Mouse (Mus musculus): ENCODE measurements around the gene Ap1m1.

The Ap1m1 gene

DNA sequence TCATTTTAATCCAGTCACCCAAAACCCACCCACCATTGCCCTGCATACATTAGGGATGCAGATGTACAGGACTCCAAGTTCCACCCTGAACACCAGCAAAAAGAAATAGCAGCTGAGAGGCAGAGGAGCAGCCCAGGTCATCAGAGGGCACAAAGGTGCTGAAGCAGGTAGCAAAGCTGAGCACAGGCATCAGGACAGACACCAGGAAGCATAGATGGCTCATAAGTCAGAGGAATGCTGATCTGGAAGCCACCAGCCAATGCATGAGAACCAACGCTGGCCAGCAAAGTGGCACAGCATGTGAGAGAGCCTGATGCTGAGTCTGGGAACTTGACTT, 18.1 kb downstream of the Ap1m1 start:
- no peak for DNase-seq (ENCODE audit: low read depth in 2 of 2, low spot score in 2 of 2)

DNA sequence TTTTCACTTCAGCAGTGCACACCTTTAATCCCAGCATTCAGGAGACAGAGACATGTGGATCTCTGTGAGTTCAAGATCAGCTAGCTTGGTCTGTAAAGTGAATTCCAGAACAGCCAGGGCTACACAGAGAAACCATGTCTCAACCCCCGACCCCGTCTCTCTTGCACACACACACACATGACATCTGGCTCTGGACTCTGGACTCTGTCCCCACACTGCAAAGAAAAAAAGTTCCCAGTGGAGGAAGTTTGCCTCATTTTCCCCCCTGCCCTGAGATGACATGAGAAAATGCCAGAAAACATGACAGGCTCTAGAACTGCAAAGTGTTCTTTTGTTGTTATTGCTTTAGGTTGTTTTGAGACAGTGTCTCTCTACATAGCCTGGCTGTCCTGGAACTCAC, 20.0 kb downstream of the Ap1m1 start:
- no peak for DNase-seq (ENCODE audit: low read depth in 2 of 2, low spot score in 2 of 2)

DNA sequence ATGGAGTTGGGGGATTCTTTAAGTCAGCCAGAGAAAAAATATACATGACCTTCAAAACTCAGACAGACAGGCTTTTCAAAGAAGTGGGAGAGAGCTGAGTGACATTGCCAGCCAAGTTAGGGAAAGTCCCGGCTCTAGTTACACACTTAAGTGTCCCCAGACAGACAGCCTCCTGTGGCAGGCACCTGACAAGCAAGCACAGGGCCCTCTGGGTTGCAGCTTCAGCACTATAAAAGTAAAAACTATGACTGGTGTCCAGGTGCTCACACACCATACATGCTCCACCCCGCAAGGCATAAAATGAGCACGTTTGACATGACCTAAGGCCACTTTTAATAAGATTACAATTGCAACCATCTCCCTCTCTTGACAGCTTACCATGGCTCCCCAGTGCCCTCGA, 20.8 kb downstream of the Ap1m1 start:
- DNase-seq (ENCODE audit: low read depth in 2 of 2, low spot score in 2 of 2): no peak

- DNase-seq (ENCODE audit: low read depth in 2 of 2, low spot score in 2 of 2): peak; percentile 69 to 87
These were observed 21.2 kb downstream of the Ap1m1 start for GRCm38 (mm10) chr8:72261019-72261418.

GRCm38 (mm10) chr8:72261431-72261830, 21.6 kb downstream of the Ap1m1 start:
- no peak for DNase-seq (ENCODE audit: low read depth in 2 of 2, low spot score in 2 of 2)

DNA sequence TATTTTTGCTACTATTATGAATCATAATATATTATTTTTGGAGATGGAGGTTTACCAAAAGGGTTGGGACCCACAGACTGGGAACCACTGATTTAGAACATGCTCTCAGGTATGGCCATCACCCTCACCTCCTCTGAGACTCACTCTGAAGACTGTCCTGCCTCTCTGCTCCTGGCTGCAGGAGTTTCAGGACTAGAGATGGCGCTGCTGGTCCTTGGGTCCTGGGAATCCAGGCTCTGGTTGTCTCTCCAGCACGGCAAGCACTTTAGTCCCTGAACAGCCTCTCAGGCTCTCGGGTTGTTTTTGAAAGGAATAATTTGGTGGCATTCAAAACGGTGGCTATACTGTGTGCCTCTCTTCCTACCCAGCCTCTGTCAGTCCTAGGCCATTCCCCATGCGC, 22.1 kb downstream of the Ap1m1 start:
- no peak for DNase-seq (ENCODE audit: low read depth in 2 of 2, low spot score in 2 of 2)

GRCm38 (mm10) chr8:72262756-72263155, 22.9 kb downstream of the Ap1m1 start:
- DNase-seq (ENCODE audit: low read depth in 2 of 2, low spot score in 2 of 2): no peak

DNA sequence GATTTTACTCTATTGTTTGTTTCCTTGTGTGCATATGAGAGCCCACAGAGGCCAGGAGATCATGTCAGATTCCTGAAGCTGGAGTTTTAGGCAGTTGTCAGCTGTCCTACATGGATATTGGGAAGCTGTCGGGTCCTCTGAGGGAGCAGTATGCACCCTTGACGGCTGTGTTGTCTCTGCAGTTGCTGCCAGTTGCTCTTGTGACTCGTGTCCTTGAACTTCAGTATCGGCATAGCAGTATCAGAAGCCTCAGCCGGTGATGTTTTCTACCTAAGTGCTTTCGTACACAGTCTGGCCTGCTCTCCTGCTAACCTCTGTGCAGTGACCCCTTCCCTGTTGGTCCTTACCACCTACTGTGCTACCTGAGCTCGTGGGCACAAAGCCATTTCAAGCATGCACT, 23.6 kb downstream of the Ap1m1 start:
- DNase-seq (ENCODE audit: low read depth in 2 of 2, low spot score in 2 of 2): no peak

GRCm38 (mm10) chr8:72265342-72265741, 25.5 kb downstream of the Ap1m1 start:
- no peak for DNase-seq (ENCODE audit: low read depth in 2 of 2, low spot score in 2 of 2)

GRCm38 (mm10) chr8:72266671-72267070, 26.9 kb downstream of the Ap1m1 start:
- no peak for DNase-seq (ENCODE audit: low read depth in 2 of 2, low spot score in 2 of 2)

DNA sequence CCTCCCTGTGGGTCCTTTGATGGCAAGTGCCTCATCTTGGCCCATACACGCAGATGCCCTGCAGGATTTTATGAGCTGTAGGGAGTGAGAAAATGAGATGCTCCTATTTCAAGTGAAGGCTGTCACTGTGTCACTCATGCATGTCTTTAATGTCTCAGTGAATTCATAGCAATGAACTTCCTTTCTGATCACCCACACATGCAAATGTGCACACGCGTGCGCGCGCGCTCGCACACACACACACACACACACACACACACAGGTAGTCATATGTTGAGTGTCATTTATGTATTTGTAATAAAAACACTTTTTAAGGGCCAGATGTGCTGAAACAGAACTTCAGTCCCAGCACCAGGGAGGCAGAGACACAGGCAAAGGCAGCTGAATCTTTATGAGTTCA, 27.3 kb downstream of the Ap1m1 start:
- no peak for DNase-seq (ENCODE audit: low read depth in 2 of 2, low spot score in 2 of 2)

- DNase-seq (ENCODE audit: low read depth in 2 of 2, low spot score in 2 of 2): no peak
These were observed 28.5 kb downstream of the Ap1m1 start for GRCm38 (mm10) chr8:72268356-72268755.

DNA sequence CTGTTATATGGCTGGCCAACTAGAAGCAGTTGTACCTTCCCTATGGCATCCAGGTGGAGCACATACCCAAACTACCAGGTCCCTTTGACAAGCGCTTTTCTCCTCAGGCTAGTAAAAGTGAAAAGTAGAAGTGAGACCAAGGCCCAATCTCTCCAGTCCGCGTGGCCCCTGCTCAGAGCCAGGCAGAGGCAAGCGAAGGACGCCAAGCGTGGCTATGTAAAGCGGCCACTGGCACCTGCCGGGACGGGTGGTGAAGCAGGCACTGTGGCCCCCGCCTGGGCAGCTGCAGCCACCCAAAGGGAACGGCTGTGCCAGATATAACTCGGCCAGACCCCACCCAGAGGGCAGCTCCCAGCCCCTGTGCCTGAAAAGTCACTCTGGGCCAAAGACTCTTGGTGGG, 30.8 kb downstream of the Ap1m1 start:
- no peak for DNase-seq (ENCODE audit: low read depth in 2 of 2, low spot score in 2 of 2)

- no peak for DNase-seq (ENCODE audit: low read depth in 2 of 2, low spot score in 2 of 2)
These were observed 31.3 kb downstream of the Ap1m1 start for GRCm38 (mm10) chr8:72271051-72271660.

DNA sequence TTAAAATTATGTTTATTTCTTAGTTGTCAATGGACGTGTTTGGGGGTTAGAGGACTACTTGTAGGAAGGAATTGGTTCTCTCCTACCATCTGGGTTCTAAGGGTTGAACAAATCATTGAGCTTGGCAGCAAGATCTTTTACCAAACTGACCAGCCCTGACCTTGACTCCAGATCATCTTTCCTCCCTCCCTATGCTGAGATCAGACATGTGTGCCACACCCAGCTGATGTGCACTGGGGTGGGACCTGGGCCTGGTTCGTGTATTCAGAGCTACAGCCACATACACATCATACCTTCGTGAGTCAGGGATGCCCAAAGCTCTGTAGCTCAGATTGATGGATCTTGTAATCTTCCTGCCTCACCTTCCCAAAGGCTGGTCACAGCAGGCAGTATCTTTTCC, 31.9 kb downstream of the Ap1m1 start:
- DNase-seq (ENCODE audit: low read depth in 2 of 2, low spot score in 2 of 2): no peak

- DNase-seq (ENCODE audit: low read depth in 2 of 2, low spot score in 2 of 2): peak; percentile 80 to 86
These were observed 32.5 kb downstream of the Ap1m1 start for GRCm38 (mm10) chr8:72272361-72272760.

- DNase-seq (ENCODE audit: low read depth in 2 of 2, low spot score in 2 of 2): no peak
These were observed 33.4 kb downstream of the Ap1m1 start for GRCm38 (mm10) chr8:72273111-72273770.

DNA sequence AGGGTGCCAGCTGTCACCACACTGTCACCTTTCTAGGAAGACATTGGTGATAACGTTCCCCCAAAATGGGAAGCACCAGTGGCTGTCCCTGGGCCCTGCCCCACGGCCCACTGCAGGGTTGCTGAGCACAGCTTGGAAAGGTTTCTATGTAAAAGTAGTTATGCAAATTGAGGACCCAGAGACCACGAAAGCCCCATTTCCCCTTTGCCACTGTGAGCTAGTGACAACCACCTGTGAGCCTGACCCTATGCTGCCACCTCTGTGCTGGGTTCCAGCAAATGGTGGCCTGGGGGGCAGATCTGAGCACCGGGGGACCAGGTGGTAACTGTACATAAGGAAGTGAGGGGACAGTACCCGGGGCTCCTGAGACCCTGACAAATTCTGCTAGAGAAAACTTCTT, 34.0 kb downstream of the Ap1m1 start:
- no peak for DNase-seq (ENCODE audit: low read depth in 2 of 2, low spot score in 2 of 2)

DNA sequence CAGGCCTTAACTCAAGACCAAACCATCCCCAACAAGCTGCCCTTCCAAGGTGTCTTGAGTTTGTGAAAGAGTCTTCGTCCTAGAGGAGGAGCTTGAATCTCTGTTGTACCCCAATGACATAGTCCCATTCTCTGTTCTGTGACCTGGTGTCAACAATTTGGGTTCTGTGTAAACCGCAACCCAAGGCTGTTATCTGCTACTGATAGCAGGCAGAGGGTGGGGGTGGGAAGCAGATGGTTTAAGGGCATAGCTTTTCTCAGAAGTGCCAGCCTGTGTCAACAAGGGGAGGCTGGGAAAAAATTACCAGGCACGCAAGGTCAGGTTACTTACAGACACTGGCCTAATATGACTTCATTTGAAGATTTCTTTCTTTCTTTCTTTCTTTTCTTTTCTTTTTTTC, 37.4 kb downstream of the Ap1m1 start:
- peak; percentile 42 to 62 for DNase-seq (ENCODE audit: low read depth in 2 of 2, low spot score in 2 of 2)

GRCm38 (mm10) chr8:72279151-72279550, 39.3 kb downstream of the Ap1m1 start:
- peak; percentile 79 to 83 for DNase-seq (ENCODE audit: low read depth in 2 of 2, low spot score in 2 of 2)

- no peak for DNase-seq (ENCODE audit: low read depth in 2 of 2, low spot score in 2 of 2)
These were observed 41.8 kb downstream of the Ap1m1 start for GRCm38 (mm10) chr8:72281634-72282033.

- DNase-seq (ENCODE audit: low read depth in 2 of 2, low spot score in 2 of 2): no peak
These were observed 45.5 kb downstream of the Ap1m1 start for GRCm38 (mm10) chr8:72285285-72285684.

- DNase-seq (ENCODE audit: low read depth in 2 of 2, low spot score in 2 of 2): no peak
These were observed 49.2 kb downstream of the Ap1m1 start for GRCm38 (mm10) chr8:72289051-72289450.
